Comparison of ENCODE assay signal across 8 mouse cellular contexts in genomic region chr3:101295366-101295867, GRCm38 (mm10). TPM values are rescaled to one million over a fixed set of nuclear protein-coding genes. Genes with fewer than 3 reads are reported as not detected.
DNase-seq lines count a peak whose midpoint lies in the region; ATAC-seq lines count a peak whose summit lies in the region.

No protein-coding gene starts in this region.

- no peak overlapping the region for H3K27ac ChIP-seq in lung, embryonic 16.5 days (ENCODE audit: low read length)

- no peak overlapping the region for H3K9ac ChIP-seq in lung, embryonic 16.5 days (ENCODE audit: low read length)

- H3K27me3 ChIP-seq in lung, embryonic 16.5 days (ENCODE audit: control insufficient read depth, insufficient read depth, low read depth, low read length), result no peaks in the 10 kb centered on the region

- ATAC-seq in lung, embryonic 16.5 days (ENCODE audit: low read depth), result peak; percentile 76

- no peaks in the 10 kb centered on the region for H3K36me3 ChIP-seq in lung, embryonic 16.5 days (ENCODE audit: control insufficient read depth, insufficient read depth, low read length)

- H3K4me1 ChIP-seq in lung, embryonic 16.5 days (replicated peaks; ENCODE audit: control insufficient read depth, insufficient read depth, low read length), result peaks cover 7% of the 10 kb centered on the region

- peak; percentile 85 for DNase-seq in ES-CJ7 (ENCODE audit: low read depth, low spot score)
- DNase-seq in c-Kit-positive CD71-positive TER-119-negative erythroid progenitor cells, embryonic 14.5 days (ENCODE audit: low read depth), result peak; percentile 62
- peak; percentile 92 for DNase-seq in forelimb bud, embryonic 11.5 days (ENCODE audit: low read depth, low spot score)
- peak; percentile 97 for DNase-seq in heart, postnatal 4 days
- DNase-seq in layer of hippocampus, adult 18-20 months (ENCODE audit: low spot score in 2 of 2), result peak; percentile 86 to 95
- peak; percentile 96 for DNase-seq in ovary, postnatal 10 days (ENCODE audit: low spot score)
- DNase-seq in thymus, postnatal 10 days (ENCODE audit: low spot score in 2 of 2), result peak; percentile 96 to 99

- whole genome bisulfite sequencing in lung, embryonic 16.5 days, result 4% methylated on average over 11 of the region's 11 CpGs

- no peak overlapping the region; the same call in 1 of the 2 replicates for H3K4me2 ChIP-seq in lung, embryonic 16.5 days (ENCODE audit: low read depth, low read length)

- no peaks in the 10 kb centered on the region for H3K9me3 ChIP-seq in lung, embryonic 16.5 days (ENCODE audit: control insufficient read depth, low read length)

- H3K4me3 ChIP-seq in lung, embryonic 16.5 days (ENCODE audit: low read length), result no peak overlapping the region

RNA-seq across cellular contexts. Expression of gene Cd2, which starts 7.7 kb away (rescaled TPM):
- total RNA-seq in heart, postnatal 4 days (2021), result under 1 TPM; 0.24 to 0.38 TPM
- not detected for total RNA-seq in layer of hippocampus, adult 18-20 months (2021)
- polyA plus RNA-seq in lung, embryonic 16.5 days (2015; fragmentation: Nextera tagmentation; extraction: Ambion mirVana), result 0.57 and 0.85 TPM in 2 replicates
